Mouse (Mus musculus): ENCODE results near the gene Ackr4.

Ackr4 gene

DNA sequence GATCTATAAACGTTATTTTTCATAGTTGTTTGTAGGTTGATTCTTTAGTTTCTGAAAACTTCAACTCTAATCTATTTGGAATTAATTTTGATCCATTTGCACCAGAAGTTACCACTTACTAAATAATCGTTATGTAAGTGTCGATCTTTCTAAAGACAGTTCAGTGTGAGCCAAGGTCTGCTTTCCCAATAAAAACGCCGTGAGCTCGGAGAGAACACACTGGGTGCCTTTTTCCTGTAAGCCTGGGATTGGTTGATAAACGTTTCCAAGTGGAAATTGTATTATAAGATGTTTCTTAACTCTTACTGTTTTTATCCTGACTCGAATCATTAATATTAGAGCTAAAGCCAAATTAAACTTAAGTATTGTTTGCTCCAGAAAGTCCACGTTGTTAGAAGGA, 19.8 kb downstream of the Ackr4 start:
- no peak for DNase-seq (ENCODE audit: low read depth, low spot score)

- DNase-seq (ENCODE audit: low read depth, low spot score), result peak; percentile 17
Measured at GRCm38 (mm10) chr9:104104986-104105385, 21.7 kb downstream of the Ackr4 start.

DNA sequence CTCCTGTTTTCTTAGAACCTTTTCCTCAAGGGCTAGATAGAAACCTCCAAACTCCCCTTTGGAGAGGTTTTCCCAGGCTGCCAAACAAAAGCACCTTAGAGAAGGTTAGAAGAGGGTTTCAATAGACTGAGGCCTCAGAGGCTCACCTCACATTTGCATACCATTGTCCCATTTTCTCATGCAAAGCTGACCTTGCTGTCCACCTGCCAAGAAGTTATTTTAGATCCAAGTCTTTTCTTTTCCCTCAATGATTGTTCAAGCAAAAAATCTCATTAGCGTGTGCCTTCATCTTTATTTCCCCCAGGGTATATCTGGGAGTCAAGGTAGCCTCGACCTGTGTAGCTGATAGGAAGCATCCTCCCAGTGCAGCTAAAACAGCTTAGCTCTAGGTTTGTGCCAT, 23.8 kb downstream of the Ackr4 start:
- DNase-seq (ENCODE audit: low read depth, low spot score), result peak; percentile 82

- no peak for DNase-seq (ENCODE audit: low read depth, low spot score)
Measured at GRCm38 (mm10) chr9:104102301-104102700, 24.4 kb downstream of the Ackr4 start.

GRCm38 (mm10) chr9:104101458-104101857, 25.3 kb downstream of the Ackr4 start:
- no peak for DNase-seq (ENCODE audit: low read depth, low spot score)

- no peak for DNase-seq (ENCODE audit: low read depth, low spot score)
Measured at GRCm38 (mm10) chr9:104100822-104101221, 25.9 kb downstream of the Ackr4 start.

GRCm38 (mm10) chr9:104099060-104099459, 27.7 kb downstream of the Ackr4 start:
- peak; percentile 87 for DNase-seq (ENCODE audit: low read depth, low spot score)

DNA sequence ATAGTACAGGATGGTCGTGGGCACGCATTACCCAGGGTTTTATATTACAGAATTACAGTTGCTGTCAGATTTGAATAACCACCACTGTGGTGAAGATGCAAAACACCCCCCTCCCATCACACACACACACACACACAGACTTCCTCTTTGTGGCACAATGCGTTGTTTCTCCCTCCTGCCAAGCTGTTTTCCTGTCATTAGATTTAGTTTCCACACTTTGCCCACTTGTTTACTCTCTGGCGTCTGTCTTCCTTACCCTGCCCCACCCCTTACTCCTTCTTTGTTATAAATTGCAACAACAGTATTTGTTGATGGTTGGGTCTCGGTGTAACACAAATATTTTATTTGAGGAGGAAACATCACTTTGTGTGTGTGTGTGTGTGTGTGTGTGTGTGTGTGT, 28.5 kb downstream of the Ackr4 start:
- no peak for DNase-seq (ENCODE audit: low read depth, low spot score)

- DNase-seq (ENCODE audit: low read depth, low spot score), result no peak
Measured at GRCm38 (mm10) chr9:104092945-104093344, 33.8 kb downstream of the Ackr4 start.

- peak; percentile 63 for DNase-seq (ENCODE audit: low read depth, low spot score)
Measured at GRCm38 (mm10) chr9:104088555-104088954, 38.2 kb downstream of the Ackr4 start.

GRCm38 (mm10) chr9:104085730-104086429, 40.9 kb downstream of the Ackr4 start:
- DNase-seq (ENCODE audit: low read depth, low spot score), result peak; percentile 44

DNA sequence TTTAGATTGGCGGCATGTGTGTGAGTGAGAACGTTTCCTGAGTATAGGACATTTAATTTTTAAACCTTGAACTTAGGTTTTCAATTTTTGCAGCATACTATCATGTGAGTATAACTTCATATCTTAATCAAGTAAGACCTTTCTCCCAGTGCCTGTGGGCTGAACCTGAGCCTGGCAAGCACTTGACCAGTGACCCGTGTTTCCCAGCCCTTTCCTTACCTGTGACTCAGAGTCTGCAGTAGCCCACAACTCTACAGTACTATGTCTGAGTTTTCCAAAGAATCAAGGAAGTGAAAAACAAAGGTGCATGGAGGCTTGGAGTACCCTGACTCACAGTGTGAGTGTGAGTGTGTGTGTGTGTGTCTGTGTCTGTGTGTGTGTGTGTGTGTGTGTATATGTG, 46.7 kb downstream of the Ackr4 start:
- DNase-seq (ENCODE audit: low read depth, low spot score), result no peak

- DNase-seq (ENCODE audit: low read depth, low spot score), result peak; percentile 73
Measured at GRCm38 (mm10) chr9:104079379-104079778, 47.4 kb downstream of the Ackr4 start.

DNA sequence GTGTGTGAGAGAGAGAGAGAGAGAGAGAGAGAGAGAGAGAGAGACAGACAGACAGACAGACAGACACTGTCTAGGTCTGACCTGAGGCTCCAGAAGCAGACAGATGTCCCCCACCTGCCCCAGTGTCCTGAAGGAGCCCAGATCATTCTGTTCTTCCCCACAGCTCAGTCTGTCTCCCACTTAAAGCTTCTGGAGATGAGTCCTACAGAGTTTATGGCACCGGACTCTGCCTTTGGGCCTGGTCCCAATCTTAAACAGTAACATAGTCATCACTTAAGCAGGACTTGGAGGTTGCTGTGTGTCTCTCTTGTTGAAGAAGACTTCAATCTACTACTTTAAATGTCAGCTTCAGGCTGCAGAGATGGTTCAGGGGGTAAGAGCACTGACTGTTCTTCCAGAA, 48.0 kb downstream of the Ackr4 start:
- no peak for DNase-seq (ENCODE audit: low read depth, low spot score)

GRCm38 (mm10) chr9:104075808-104076207, 50.9 kb downstream of the Ackr4 start:
- peak; percentile 62 for DNase-seq (ENCODE audit: low read depth, low spot score)

DNA sequence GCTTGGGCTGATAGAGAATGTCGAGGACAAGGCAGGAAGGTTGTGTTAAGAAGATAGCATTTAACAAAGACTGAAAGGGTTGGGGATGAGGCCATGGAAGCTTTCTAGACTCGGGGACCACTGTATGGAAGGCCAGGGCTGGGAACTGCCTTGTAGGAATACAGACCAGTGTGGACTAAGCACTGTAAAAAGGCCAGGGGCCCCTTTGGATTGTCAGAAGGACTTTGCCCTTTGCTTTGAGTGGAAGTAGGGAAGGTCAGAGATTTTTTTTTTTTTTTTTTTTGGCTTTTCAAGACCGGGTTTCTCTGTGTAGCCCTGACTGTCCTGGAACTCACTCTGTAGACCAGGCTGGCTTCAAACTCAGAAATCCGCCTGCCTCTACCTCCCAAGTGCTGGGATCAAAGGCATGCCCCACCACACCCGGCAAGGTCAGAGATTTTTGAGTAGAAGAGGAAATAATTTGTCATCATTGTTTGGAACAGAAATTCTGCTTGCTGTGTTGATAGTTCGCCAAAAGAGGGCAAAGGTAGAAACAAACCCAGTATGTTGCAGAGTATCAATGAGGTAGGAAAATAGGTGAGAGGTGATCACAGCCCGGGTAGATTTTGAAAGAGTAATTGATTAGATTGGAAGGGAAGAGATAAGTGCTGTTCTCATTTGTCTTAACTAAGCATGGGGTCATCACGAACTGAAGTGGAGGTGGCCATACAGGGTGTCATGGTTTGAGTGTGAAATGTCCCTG, 55.7 kb downstream of the Ackr4 start:
- no peak for DNase-seq (ENCODE audit: low read depth, low spot score)

GRCm38 (mm10) chr9:104070241-104070640, 56.5 kb downstream of the Ackr4 start:
- no peak for DNase-seq (ENCODE audit: low read depth, low spot score)

DNA sequence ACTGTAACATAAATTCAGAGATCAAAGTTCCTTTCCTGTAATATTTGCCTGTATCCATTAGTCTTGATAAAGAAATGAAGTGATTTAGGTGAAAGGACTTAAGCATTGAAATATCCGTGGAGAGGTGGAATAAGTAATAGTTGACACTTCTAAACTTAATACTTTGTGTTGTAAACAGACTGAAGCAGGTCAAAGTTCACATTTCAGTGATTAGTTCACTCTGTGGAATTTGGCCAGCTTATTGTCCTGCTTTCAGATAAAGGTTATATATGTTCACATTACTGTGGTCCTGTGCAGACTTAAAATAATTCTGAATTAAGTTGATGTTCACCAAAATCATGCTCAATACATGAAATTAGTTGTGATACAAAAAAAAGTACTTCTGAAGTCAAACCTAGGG, 62.2 kb downstream of the Ackr4 start:
- no peak for DNase-seq (ENCODE audit: low read depth, low spot score)

DNA sequence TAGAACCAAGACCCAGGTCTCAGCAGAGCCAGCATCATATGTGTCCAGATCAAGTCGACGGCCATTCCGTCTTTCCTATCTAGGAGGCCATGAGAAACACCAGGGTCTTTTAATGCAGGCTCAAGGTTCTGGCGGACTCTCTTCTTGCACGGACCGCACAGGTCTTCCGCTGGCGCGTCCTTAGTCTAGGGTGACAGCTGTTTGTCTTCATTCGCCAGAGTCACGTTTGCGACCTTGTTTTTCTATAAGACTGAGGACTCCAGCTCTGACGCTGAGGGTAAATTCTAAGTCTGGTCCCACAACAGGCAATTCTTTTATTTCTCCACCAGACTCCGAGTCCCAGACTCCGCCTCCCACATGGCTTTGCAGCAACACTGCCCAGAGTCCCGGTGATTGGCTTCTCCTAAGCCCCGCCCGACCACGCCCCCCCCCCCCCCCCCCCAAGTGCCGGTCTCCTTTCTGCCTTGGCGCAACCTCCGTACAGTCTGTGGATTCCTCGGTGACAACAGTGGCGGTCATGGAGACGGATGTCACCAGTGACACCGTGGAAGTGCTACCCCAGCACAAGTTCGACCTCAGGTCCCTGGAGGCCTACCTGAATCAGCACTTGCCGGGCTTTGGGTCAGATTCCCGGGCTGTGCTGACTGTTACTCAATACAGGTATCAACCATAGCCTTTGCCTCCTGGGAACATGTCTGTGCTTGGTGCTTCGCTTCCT, 63.3 kb downstream of the Ackr4 start, which contains the start of gene Acad11:
Acad11 (plus strand) TSS at position 134 of the 718 bp plus-strand sequence.
- DNase-seq (ENCODE audit: low read depth, low spot score), result peak; percentile 95

DNA sequence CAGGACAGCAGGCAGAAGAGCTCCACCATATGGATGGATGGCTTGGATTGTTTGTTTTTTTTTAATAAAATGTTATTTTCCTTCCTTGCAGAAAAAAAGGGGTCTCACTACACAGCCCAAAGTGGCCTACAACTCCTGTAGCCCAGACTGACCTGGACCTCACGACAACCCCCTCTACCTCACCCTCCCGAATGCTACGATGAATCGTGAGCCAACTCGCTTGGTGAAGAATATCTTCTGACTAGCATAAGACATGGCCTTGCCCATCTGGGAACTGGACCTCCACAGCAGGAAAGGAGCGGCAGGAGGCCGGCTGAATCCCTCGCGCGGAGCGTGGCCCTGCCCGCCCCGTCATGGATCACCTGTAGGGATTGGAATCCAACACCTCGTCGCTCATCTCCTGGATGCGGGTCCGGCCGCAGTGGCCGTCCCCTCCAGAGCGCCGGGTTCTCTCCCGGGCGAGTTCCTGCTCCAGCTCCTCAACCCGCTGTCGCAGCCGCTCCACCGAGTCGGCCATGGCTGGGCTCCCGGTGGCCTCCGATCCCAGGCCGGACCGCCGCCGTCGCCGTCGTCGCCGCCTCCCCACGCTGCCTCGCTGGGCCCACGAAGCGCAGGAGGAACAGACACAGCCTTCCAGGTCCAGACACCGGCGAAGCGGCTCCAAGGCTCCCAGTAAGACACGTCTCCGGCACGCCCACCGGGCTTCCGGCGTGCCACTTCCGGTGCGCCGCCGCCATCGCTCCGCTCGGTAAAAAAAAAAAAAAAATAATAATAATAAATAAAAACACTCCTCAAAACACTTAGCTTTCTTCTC, 64.1 kb downstream of the Ackr4 start, which contains the start of gene Uba5:
Uba5 (minus strand) TSS at position 705 of the 814 bp plus-strand sequence.
- DNase-seq (ENCODE audit: low read depth, low spot score), result no peak

DNA sequence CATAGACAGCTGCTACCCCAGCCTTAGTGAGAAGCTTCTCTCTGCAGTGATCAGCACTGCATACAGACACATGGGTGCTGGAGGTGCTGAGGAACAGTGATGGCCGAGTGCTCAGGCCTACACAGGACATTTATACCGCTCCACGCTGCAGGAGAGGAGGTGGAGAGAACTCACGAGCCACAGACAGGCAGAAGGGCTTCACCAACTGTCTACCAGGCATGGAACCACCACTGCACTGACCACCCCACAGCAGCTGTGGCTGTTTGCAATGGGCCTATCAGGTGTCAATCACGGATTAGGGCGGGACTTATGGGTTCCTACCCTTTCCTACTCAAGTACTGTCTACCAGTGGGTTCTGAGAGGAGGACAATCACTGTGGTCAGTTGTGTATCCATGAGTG, 75.7 kb downstream of the Ackr4 start:
- no peak for DNase-seq (ENCODE audit: low read depth, low spot score)
